Mouse (Mus musculus) A20 (cell line): ENCODE data around the gene Sema6b.
"Not testable (repeated sequence)": the region's sequence is repeated elsewhere in the genome, so short reads cannot be mapped to it uniquely, and the experiment has no call there.

ENCODE experiments used
- DNase-seq: peaks from one replicate; pipeline ENCODE4 v3.0.0-alpha.2; 2011; ENCODE audit warnings: low read depth, low spot score

Sema6b gene

GRCm38 (mm10) chr17:56119431-56119830 lies 20.7 kb downstream of the Sema6b start:
- no peak for DNase-seq

- DNase-seq: peak; percentile 44
These were observed 22.9 kb downstream of the Sema6b start, which contains the start of gene Plin5 for GRCm38 (mm10) chr17:56117251-56117710. Gene Plin5, minus strand, starts transcription at chr17:56117596.

GRCm38 (mm10) chr17:56116193-56116592 lies 23.9 kb downstream of the Sema6b start:
- no peak for DNase-seq

- no peak for DNase-seq
These were observed 27.4 kb downstream of the Sema6b start for GRCm38 (mm10) chr17:56112743-56113142.

- DNase-seq: peak; percentile 73
These were observed 28.3 kb downstream of the Sema6b start for GRCm38 (mm10) chr17:56111864-56112263.

GRCm38 (mm10) chr17:56111021-56111420 lies 29.1 kb downstream of the Sema6b start:
- no peak for DNase-seq

- DNase-seq: no peak
These were observed 29.6 kb downstream of the Sema6b start for GRCm38 (mm10) chr17:56110571-56110970.

- no peak for DNase-seq
These were observed 30.7 kb downstream of the Sema6b start, which contains the start of gene Plin4 for GRCm38 (mm10) chr17:56109219-56110051. Gene Plin4, minus strand, starts transcription at chr17:56109803.

GRCm38 (mm10) chr17:56108334-56109044 lies 31.7 kb downstream of the Sema6b start:
- DNase-seq: no peak

GRCm38 (mm10) chr17:56107736-56108135 lies 32.4 kb downstream of the Sema6b start:
- no peak for DNase-seq

GRCm38 (mm10) chr17:56106981-56107380 lies 33.2 kb downstream of the Sema6b start:
- no peak for DNase-seq

- DNase-seq: not testable (repeated sequence)
These were observed 33.7 kb downstream of the Sema6b start for GRCm38 (mm10) chr17:56106436-56106835.

GRCm38 (mm10) chr17:56104821-56105220 lies 35.3 kb downstream of the Sema6b start:
- DNase-seq: not testable (repeated sequence)

- DNase-seq: no peak
These were observed 36.5 kb downstream of the Sema6b start for GRCm38 (mm10) chr17:56103465-56104285.

GRCm38 (mm10) chr17:56102927-56103326 lies 37.2 kb downstream of the Sema6b start:
- DNase-seq: no peak

GRCm38 (mm10) chr17:56102158-56102557 lies 38.0 kb downstream of the Sema6b start:
- DNase-seq: no peak

GRCm38 (mm10) chr17:56100811-56101210 lies 39.3 kb downstream of the Sema6b start:
- no peak for DNase-seq

GRCm38 (mm10) chr17:56098711-56099572 lies 41.2 kb downstream of the Sema6b start:
- DNase-seq: peak; percentile 64

GRCm38 (mm10) chr17:56098180-56098579 lies 42.0 kb downstream of the Sema6b start:
- DNase-seq: peak; percentile 55

- no peak for DNase-seq
These were observed 43.3 kb downstream of the Sema6b start for GRCm38 (mm10) chr17:56096883-56097282.

GRCm38 (mm10) chr17:56092794-56093193 lies 47.3 kb downstream of the Sema6b start:
- no peak for DNase-seq
